Mouse (Mus musculus) midbrain, embryonic 12.5 days (tissue): ENCODE results near the gene Gm5475. TPM values are rescaled to one million over a fixed set of nuclear protein-coding genes. Genes with fewer than 3 reads are reported as not detected.

Experiments used
- ATAC-seq: fragments of 200-750 bp; cut with Nextera tagmentation; 2 replicates; pipeline ENCODE4 v1.8.0; 2017; ENCODE audit warnings: low read depth, moderate TSS enrichment, moderate library complexity; ENCODE audit not compliant: low FRiP score
- H3K27ac ChIP-seq: fragments of 300-500 bp; sonication (generic); replicated peaks from 2 replicates; pipeline ENCODE4 v1.5.1; 2016; ENCODE audit warnings: mild to moderate bottlenecking
- H3K27me3 ChIP-seq: fragments of 300-500 bp; sonication (generic); 2 replicates; pipeline ENCODE4 v1.6.1; 2016; ENCODE audit warnings: mild to moderate bottlenecking
- H3K36me3 ChIP-seq: fragments of 300-500 bp; sonication (generic); 2 replicates; pipeline ENCODE4 v1.6.1; 2016
- H3K4me1 ChIP-seq: fragments of 300-500 bp; sonication (generic); 2 replicates; pipeline ENCODE4 v1.6.1; 2016
- H3K4me2 ChIP-seq: fragments of 300-500 bp; sonication (generic); replicated peaks from 2 replicates; pipeline ENCODE4 v1.6.1; 2016; ENCODE audit warnings: mild to moderate bottlenecking, moderate library complexity
- H3K4me3 ChIP-seq: fragments of 300-500 bp; sonication (generic); 2 replicates; pipeline ENCODE4 v1.5.1; 2016; ENCODE audit warnings: mild to moderate bottlenecking
- H3K9ac ChIP-seq: fragments of 300-500 bp; sonication (generic); replicated peaks from 2 replicates; pipeline ENCODE4 v1.6.1; 2016; ENCODE audit warnings: mild to moderate bottlenecking, moderate library complexity
- H3K9me3 ChIP-seq: fragments of 300-500 bp; sonication (generic); 2 replicates; pipeline ENCODE4 v1.6.1; 2016; ENCODE audit warnings: mild to moderate bottlenecking
- WGBS: fragments of 180-500 bp; shearing (Covaris S2); methylation state at CpG from one replicate; pipeline ENCODE4 v1.1.7; 2016; 5-methylcytosine and 5-hydroxymethylcytosine counted together
- polyA plus RNA-seq: library from polyadenylated mRNA; unstranded; fragments of >200 nt; fragmentation: Nextera tagmentation; extraction: Ambion mirVana; gene quantifications from 2 replicates; pipeline ENCODE4 v1.2.1, GENCODE M21; 2016

Gm5475 gene
- polyA plus RNA-seq, 1 experiment from 2014 or later = 0.11 TPM

DNA sequence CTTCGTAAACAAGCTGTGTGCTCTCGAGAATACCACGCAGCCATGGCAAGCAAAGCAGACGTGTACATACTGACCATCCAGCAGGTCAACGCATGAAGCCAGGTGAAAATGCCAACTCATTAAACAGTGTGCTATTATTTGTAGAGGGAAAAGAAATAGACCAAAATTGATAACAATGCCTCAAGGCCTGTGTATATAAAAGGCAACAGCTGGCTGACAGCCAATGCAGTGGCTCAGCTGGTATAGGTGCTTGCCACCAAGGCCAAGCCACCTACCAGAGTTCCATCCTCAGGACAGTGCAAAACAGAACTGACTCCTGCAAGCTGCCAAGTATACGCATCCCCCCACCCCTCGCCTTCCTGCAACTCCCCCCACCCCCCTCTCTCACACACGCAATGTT, 6.3 kb upstream of the Gm5475 start:
- Histone ChIP-seq H3K27me3 (no peaks in the 10 kb centered on the region), H3K4me3 (no peak overlapping the region), H3K4me2 (no peak overlapping the region), H3K9ac (no peak overlapping the region), H3K27ac (no peak overlapping the region), H3K9me3 (no peaks in the 10 kb centered on the region), H3K4me1 (peaks cover 16% of the 10 kb centered on the region), H3K36me3 (peaks cover 8% of the 10 kb centered on the region; the same call in 1 of the 2 replicates)
- no peak for ATAC-seq
- 90% methylated on average over 8 of the region's 8 CpGs for WGBS

DNA sequence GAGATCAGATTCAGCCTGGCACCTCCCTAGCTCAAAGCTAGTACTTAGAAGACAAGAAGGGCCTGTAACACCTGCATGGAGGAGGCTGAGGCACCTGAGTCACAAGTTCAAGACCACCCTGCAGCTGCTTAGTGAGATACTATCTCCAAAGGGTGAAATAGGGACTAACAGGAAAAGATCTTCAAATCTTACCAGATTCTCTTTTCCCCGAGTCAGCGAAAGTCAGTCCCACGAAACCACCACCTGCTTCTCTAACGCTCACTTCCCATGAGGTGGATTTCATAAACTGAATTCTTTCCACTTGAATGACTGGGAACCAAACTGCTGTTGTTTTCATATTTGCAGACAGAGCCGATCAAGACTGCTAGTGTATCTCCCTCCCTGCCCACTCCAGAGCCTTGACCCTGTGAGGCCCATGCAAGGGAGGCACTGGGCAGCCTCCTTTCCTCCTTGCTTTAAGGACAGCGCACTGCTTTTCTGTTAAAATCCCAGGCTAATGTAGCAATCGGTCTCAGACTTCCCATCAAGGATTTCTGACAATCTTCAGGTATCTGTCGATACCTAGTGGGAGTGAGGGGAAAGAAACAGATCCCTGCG, 4.0 kb upstream of the Gm5475 start:
- no peak for ATAC-seq
- H3K36me3 ChIP-seq = no peaks in the 10 kb centered on the region
- WGBS = 92% methylated on average over 9 of the region's 9 CpGs
- no peaks in the 10 kb centered on the region for H3K9me3 ChIP-seq
- no peak overlapping the region for H3K4me2 ChIP-seq
- H3K4me3 ChIP-seq = no peak overlapping the region
- H3K4me1 ChIP-seq = peaks cover 30% of the 10 kb centered on the region
- H3K27me3 ChIP-seq = no peaks in the 10 kb centered on the region; the same call in 1 of the 2 replicates
- no peak overlapping the region for H3K9ac ChIP-seq
- no peak overlapping the region for H3K27ac ChIP-seq

DNA sequence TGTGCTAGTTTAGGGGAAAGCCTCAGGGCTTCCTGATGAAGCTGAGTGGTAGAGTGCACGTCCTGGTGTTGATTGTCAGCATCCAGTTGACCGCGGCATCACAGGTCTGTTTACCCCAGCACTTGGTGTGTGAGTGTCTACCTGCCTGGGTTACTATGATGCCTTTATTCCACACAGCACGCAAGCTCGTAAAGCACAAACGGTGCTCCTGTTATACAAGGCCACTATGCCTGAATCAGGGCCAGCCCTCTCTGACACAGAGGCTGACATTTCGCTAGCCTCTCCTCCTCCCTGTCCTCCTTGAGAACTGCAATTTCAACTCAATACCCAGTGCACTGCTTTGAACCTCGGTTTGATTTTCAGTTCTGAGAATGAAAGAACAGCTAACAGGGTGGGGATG, 2.6 kb upstream of the Gm5475 start:
- Histone ChIP-seq H3K4me3 (no peak overlapping the region), H3K27ac (no peak overlapping the region), H3K9ac (no peak overlapping the region), H3K27me3 (peaks cover 12% of the 10 kb centered on the region), H3K4me2 (no peak overlapping the region), H3K4me1 (peaks cover 40% of the 10 kb centered on the region), H3K9me3 (no peaks in the 10 kb centered on the region), H3K36me3 (no peaks in the 10 kb centered on the region)
- no peak for ATAC-seq
- WGBS = 78% methylated on average over 8 of the region's 8 CpGs

GRCm38 (mm10) chr15:100419901-100420745, 1.8 kb upstream of the Gm5475 start:
- peaks cover 40% of the 10 kb centered on the region for H3K4me1 ChIP-seq
- H3K4me3 ChIP-seq = no peak overlapping the region
- no peak overlapping the region for H3K4me2 ChIP-seq
- no peaks in the 10 kb centered on the region for H3K36me3 ChIP-seq
- H3K27me3 ChIP-seq = peaks cover 20% of the 10 kb centered on the region
- no peak overlapping the region for H3K27ac ChIP-seq
- 0 out of 2 replicates have a peak overlapping the region, but pooled peaks have one; percentile 1 for H3K9ac ChIP-seq
- 71% methylated on average over 9 of the region's 9 CpGs for WGBS
- no peak for ATAC-seq
- no peaks in the 10 kb centered on the region for H3K9me3 ChIP-seq

GRCm38 (mm10) chr15:100421059-100421757, 739 bp upstream of the Gm5475 start:
- H3K27ac ChIP-seq = no peak overlapping the region
- H3K27me3 ChIP-seq = peaks cover 30% of the 10 kb centered on the region
- no peaks in the 10 kb centered on the region for H3K36me3 ChIP-seq
- WGBS = 51% methylated on average over 8 of the region's 8 CpGs
- no peaks in the 10 kb centered on the region for H3K9me3 ChIP-seq
- peaks cover 40% of the 10 kb centered on the region for H3K4me1 ChIP-seq
- H3K9ac ChIP-seq = no peak overlapping the region; the same call in 1 of the 2 replicates
- H3K4me2 ChIP-seq = peak overlapping the region; percentile 92
- ATAC-seq = no peak
- H3K4me3 ChIP-seq = peak overlapping the region; percentile 94; the same call in 1 of the 2 replicates

DNA sequence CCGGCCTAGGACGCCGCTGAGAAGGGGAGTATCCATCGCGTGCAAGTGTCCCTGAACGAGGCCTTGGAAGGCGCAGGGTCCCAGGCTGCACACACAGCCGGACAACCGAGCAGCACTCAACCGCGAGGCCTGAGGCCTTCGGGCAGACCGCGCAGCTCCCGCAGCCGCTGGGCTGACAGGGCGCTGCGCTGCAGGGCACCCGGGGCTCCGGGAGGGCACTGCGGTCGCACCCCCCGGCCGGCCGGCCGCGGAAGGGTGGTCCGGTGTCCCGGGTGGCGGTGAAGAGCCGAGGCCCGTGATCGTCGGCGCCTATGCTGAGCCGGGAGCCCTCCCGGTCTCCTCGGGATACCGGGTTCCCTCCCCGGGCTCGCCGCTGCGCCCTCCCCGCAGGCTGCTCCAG, 529 bp downstream of the Gm5475 start:
- peak overlapping the region; percentile 94 for H3K4me3 ChIP-seq
- peak overlapping the region; percentile 92 for H3K4me2 ChIP-seq
- WGBS = under 1% methylated on average over 32 of the region's 44 CpGs
- H3K9me3 ChIP-seq = no peaks in the 10 kb centered on the region
- H3K36me3 ChIP-seq = no peaks in the 10 kb centered on the region
- H3K27me3 ChIP-seq = peaks cover 39% of the 10 kb centered on the region
- ATAC-seq = peak; percentile 62
- peak overlapping the region; percentile 92 for H3K9ac ChIP-seq
- H3K4me1 ChIP-seq = peaks cover 40% of the 10 kb centered on the region
- peak overlapping the region; percentile 63 for H3K27ac ChIP-seq

DNA sequence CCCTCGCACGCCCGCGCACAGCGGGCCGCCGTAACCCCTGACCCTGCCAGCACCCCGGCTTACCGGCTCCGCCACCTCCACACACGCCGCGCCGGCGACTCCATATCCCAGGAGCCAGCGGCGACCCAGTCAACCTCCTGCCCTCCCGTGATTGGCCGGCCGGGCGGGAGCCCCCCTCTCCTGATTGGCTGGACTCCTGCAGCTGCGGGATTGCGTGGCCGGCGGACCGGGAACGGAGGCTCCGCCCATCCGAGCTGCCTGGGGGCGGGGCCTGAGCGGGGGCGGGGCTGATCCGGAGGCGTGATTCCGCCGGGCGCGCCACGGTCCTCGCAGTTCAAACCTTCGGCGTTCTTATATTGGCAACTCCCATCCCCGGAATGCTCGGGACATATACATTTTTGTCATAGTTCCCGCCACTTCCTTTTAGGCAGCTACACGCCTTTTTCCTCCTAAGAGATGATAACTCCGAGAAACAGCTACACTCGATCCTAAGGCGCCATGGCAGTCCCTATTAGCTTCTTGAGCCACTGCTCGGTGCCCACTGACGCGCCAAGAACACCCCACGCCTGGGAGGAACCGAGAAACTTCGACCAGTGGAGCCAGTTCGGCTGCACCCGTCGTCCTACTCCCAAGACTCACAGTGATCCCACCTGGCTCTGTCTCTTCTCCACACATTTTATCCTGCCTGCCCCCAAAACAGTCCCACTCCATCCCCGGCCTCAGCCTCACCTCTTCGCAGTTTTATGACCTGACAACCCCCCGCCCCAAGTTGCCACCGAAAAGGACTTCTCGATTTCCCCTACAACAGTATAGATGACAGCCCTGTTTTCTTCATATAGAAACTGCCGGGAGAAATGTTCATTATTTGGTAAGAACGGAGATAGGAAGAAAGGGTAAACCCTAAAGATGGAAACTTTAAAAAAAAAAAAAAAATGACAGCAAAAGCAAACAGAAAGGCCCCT, 1.2 kb downstream of the Gm5475 start:
- H3K9ac ChIP-seq = peak overlapping the region; percentile 92
- peak overlapping the region; percentile 63 for H3K27ac ChIP-seq
- WGBS = under 1% methylated on average over 64 of the region's 65 CpGs
- no peaks in the 10 kb centered on the region for H3K9me3 ChIP-seq
- H3K27me3 ChIP-seq = peaks cover 43% of the 10 kb centered on the region
- peaks cover 37% of the 10 kb centered on the region for H3K4me1 ChIP-seq
- peak overlapping the region; percentile 92 for H3K4me2 ChIP-seq
- peak; percentile 98 for ATAC-seq
- peak overlapping the region; percentile 94 for H3K4me3 ChIP-seq
- H3K36me3 ChIP-seq = no peaks in the 10 kb centered on the region

- H3K9ac ChIP-seq = no peak overlapping the region; the same call in 1 of the 2 replicates
These were observed 2.0 kb downstream of the Gm5475 start for GRCm38 (mm10) chr15:100423916-100424315.

DNA sequence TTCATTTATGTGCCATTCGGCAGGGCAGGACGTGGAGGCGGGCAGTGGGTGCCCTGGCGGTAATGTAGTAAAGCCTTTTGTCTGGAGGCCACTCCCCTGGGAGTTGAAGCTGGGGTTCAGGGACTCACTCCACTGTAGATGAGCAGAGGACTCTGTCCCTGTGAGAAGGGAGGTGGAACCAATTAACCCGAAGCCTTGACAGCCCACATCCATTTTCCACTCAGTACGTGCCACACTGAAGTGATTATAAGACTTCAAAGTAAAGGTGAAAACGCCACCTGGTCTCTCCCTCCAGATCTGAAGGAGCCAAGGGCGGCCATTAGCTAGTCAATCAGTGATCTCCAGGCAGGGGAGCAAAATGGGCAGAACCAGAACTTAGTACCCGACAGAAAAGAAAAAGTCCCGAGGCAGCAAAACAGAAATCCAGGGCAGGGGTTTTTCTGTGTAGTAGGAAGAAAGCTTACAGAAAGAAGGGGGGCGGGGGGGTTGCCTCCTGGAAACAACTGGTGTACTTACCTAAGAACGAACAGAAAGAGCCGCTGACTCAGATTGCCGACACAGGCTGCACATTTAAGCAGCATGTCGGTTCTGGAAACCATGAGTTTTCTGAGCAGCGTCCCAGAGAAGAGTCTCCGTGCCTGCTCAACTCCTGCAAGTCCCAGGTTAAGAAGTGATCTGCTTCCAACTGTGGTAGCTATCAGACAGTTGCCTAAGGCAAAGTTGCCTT, 2.6 kb downstream of the Gm5475 start, which contains the start of gene Slc11a2:
TSS of gene Slc11a2 (minus strand) at position 677 of the 727 bp plus-strand sequence.
- ATAC-seq = no peak
- Histone ChIP-seq H3K9ac (no peak within 1 kb of the TSS; the same call in 1 of the 2 replicates), H3K4me3 (peak within 1 kb of the TSS; percentile 94), H3K36me3 (no peaks in the 10 kb centered on the region), H3K4me1 (peaks cover 34% of the 10 kb centered on the region), H3K27ac (no peak within 1 kb of the TSS), H3K9me3 (no peaks in the 10 kb centered on the region), H3K4me2 (peak within 1 kb of the TSS; percentile 92), H3K27me3 (peaks cover 47% of the 10 kb centered on the region)
- 31% methylated on average over 17 of the region's 17 CpGs for WGBS

More at GRCm38 (mm10) chr15:100423916-100424315, 2.0 kb downstream of the Gm5475 start:
- Histone ChIP-seq H3K36me3 (no peaks in the 10 kb centered on the region), H3K4me3 (peak overlapping the region; percentile 94), H3K4me1 (peaks cover 36% of the 10 kb centered on the region), H3K27ac (no peak overlapping the region), H3K4me2 (peak overlapping the region; percentile 92), H3K9me3 (no peaks in the 10 kb centered on the region), H3K27me3 (peaks cover 47% of the 10 kb centered on the region)
- 3% methylated on average over 14 of the region's 14 CpGs for WGBS
- no peak for ATAC-seq

DNA sequence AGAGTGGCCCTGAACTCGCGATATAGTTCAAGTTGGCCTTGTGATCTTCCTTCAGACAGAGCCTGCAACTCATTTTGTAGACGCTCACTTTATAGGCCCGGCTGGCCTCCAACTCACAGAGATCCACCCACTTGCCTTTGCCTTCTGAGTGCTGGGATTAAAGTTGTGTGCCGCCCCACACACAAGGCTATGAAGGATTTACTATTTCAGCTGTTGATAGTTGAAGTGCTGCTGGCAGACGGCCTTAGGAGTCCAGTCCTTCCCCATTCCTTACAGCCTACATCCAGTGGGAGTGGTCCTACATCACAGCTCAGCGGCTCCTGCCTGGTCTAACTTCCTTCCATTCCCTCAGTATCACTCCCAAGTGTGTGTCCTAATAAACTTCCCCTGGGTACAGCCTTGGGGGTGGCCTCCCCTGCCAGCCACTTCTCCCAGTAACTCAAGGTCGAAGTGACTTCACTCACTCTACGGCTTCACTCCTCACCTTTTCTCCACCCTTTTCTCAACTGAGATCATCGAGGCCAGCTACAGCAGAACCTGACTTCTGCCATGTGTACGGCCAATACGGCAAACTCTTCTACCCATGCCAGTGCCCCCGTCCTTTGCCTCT, 6.5 kb downstream of the Gm5475 start:
- Histone ChIP-seq H3K4me2 (no peak overlapping the region), H3K4me1 (peaks cover 8% of the 10 kb centered on the region), H3K27ac (no peak overlapping the region), H3K27me3 (peaks cover 48% of the 10 kb centered on the region), H3K9ac (no peak overlapping the region; the same call in 1 of the 2 replicates), H3K4me3 (no peak overlapping the region), H3K9me3 (no peaks in the 10 kb centered on the region), H3K36me3 (no peaks in the 10 kb centered on the region)
- no peak for ATAC-seq
- 86% methylated on average over 13 of the region's 13 CpGs for WGBS
